Mouse (Mus musculus) spleen, adult 2 months (tissue): ENCODE data around the gene Ube3b.

Experiments
- CTCF ChIP-seq: fragments of 200-500 bp; IDR thresholded peaks from 2 replicates; pipeline ENCODE4 v1.5.1; 2011; ENCODE audit warnings: mild to moderate bottlenecking, inconsistent platforms; ENCODE audit not compliant: insufficient read depth, insufficient read length, insufficient replicate concordance; ENCODE audit errors: extremely low read depth
- POLR2A ChIP-seq: fragments of 200-500 bp; IDR thresholded peaks from 2 replicates; pipeline ENCODE4 v1.6.1; 2011; ENCODE audit warnings: low read depth, low read length, inconsistent platforms

DNA sequence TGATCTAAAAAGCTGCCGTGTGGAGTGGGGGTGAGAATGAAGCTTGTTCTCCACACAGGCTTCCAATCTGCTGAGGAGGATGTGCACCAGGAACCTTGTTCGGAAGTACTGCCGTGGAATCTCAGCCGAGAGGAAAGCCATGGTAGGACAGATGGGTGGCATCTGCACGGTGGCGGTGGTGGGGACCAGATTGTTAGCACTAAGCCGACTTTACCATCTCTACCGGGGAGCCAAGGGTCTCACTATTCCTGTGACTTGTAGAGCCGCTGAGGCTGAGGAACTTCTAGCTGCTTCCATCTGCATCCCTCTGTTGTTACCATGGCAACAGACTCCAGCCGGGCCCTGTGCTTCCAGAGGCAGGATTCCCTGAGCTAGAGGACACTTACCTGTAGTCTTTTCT is 21.6 kb upstream of the Ube3b start:
- no peak for TF ChIP-seq CTCF
- no peak for TF ChIP-seq POLR2A
